Mouse (Mus musculus): ENCODE data around the gene Tmem144.

DNA sequence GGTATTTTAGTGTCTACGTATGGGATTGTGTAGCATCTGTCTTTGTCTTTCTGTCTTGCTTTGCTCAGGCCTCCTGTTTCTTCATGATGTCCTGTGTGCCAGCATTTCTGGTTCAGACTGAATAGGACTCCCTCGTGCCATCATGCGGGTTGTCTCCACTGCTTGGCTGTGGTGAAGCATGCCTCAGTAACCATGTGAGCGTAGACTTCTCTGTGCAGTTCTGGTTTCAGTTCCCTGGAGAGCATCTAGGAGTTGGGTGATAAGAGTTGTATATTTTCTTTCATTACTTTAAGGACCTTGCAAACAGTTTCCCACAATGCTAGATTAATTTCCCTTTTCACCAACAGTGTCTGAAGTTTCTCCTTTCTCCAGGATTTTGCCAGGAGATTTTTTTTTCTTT lies 49.2 kb upstream of the Tmem144 start:
- TF ChIP-seq GATA1 (IDR thresholded peaks at IDR 0.05; ENCODE audit: borderline replicate concordance, low read length), result no peak
- TF ChIP-seq FLI1 (IDR thresholded peaks at IDR 0.05; ENCODE audit: low read length), result no peak

Measured in megakaryocyte, embryonic 14.5 days (primary cell).